1 mouse cellular context compared by ENCODE assay signal in the genomic region with DNA sequence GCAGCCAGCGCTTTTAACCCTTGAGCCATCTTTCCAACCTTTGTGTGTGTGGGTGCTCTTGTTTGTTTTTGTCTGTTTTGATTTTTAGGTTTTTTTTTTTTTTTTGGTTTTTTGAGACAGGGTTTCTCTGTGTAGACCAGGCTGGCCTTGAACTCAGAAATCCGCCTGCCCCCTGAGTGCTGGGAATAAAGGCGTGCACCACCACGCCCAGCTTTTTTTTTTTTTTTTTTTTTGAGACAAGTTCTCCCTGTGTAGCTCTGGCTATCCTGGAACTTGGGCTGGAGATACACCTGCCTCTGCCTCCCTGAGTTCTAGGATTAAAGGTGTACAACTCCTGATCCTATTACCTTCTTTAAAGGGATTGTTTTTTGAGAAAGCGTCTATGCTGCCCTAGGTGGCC.
A peak's percentile ranks its signal among the peaks of the same experiment; 100 is the strongest.
TF ChIP-seq lines count a peak whose summit lies in the region.

No protein-coding gene starts in this region.

TF ChIP-seq in CH12.LX, 34 proteins besides CTCF, POLR2A, EP300 and RAD21:
- TF ChIP-seq ZNF384 (IDR thresholded peaks at IDR 0.05; ENCODE audit: low read depth, low read length) (peak; percentile 61), E2F4 (IDR thresholded peaks at IDR 0.05; ENCODE audit: insufficient replicate concordance, low read depth, low read length) (no peak)
